Mouse (Mus musculus) E14TG2a.4 (cell line): ENCODE results near the gene Uba2.

Source experiments
- H3K27me3 ChIP-seq: 2 replicates; pipeline ENCODE4 v1.6.1; 2014; ENCODE audit warnings: low read length, control low read depth; ENCODE audit not compliant: insufficient read depth
- H3K36me3 ChIP-seq: 2 replicates; pipeline ENCODE4 v1.6.1; 2014; ENCODE audit warnings: low read length, control low read depth; ENCODE audit not compliant: insufficient read depth
- H3K4me1 ChIP-seq: replicated peaks from 2 replicates; pipeline ENCODE4 v1.6.1; 2014; ENCODE audit warnings: low read depth, low read length, control low read depth
- H3K4me3 ChIP-seq: replicated peaks from 2 replicates; pipeline ENCODE4 v1.5.1; 2014; ENCODE audit warnings: mild to moderate bottlenecking, low read length
- H3K9me3 ChIP-seq: 2 replicates; pipeline ENCODE4 v1.6.1; 2014; ENCODE audit warnings: low read length, control low read depth
- CTCF ChIP-seq: conservative IDR thresholded peaks from 2 replicates; pipeline ENCODE4 v1.5.1; 2014; ENCODE audit warnings: low read length
- NANOG ChIP-seq: IDR thresholded peaks from 2 replicates; pipeline ENCODE4 v1.6.1; 2014; ENCODE audit warnings: borderline replicate concordance, low read length, mixed read lengths
- POU5F1 ChIP-seq: IDR thresholded peaks from 2 replicates; pipeline ENCODE4 v1.6.1; 2014; ENCODE audit warnings: low read length, borderline replicate concordance

The Uba2 gene

DNA sequence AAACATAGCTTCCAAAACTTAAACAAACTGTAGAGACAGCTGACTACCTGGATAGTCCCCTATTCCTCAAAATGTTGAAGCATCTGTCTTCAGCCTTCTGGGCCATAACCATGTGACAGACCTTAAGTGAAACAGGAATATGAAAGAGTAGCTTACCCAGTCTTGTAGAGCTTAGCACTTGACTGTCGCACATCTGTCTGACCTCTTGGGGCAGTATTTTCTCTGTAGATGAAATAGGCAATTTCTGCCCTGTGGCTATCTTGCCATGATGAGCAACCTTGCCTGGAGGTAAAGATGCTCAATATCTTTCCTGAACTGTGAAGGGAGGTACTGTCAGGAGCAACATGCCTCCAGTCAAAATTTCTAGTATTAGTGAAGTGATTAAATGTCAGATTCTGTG lies 2.9 kb upstream of the Uba2 start:
- Histone ChIP-seq H3K27me3 (no peaks in the 10 kb centered on the region), H3K36me3 (no peaks in the 10 kb centered on the region), H3K4me1 (peaks cover 26% of the 10 kb centered on the region), H3K9me3 (peaks cover 25% of the 10 kb centered on the region), H3K4me3 (no peak overlapping the region)
- TF ChIP-seq CTCF (peak; percentile 20; the same call in 1 of the 2 replicates), POU5F1 (no peak)

DNA sequence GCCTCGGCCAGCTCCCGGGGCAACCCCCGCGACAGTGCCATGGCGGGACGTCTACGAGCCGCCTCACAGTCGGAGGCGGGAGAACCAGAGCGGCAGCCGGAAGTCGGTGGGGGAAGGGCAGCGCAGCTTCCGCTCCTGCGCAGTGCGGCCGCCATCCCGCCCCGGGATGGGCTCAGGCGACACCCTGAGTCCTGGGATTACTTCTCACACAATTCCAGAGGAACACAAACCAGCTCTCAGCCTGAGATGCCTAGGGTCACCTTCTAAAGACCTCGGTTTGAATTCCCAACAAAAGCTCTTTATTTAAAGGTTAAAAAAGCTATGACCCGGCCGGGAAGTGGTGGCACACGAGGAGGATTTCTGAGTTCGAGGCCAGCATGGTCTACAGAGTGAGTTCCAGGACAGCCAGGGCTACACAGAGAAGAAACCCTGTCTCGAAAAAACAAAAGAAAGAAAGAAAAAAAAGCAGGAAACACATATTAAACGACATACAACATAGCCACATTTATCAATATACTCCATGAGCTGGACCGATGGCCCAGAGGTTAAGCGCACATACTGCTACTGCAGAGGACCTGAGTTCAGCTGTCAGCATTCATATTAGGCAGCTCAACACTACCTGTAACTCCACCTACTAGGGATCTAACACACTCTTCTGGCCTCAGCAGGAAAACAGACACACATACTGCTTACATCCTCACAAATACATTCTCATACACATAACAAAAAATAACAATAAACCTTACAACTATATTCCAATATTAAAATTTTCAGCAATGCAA lies 738 bp downstream of the Uba2 start:
- peaks cover 53% of the 10 kb centered on the region for H3K4me1 ChIP-seq
- H3K9me3 ChIP-seq: no peaks in the 10 kb centered on the region
- H3K36me3 ChIP-seq: peaks cover 25% of the 10 kb centered on the region
- peak overlapping the region; percentile 98 for H3K4me3 ChIP-seq
- no peak for TF ChIP-seq NANOG
- TF ChIP-seq POU5F1: no peak
- TF ChIP-seq CTCF: no peak
- no peaks in the 10 kb centered on the region for H3K27me3 ChIP-seq

DNA sequence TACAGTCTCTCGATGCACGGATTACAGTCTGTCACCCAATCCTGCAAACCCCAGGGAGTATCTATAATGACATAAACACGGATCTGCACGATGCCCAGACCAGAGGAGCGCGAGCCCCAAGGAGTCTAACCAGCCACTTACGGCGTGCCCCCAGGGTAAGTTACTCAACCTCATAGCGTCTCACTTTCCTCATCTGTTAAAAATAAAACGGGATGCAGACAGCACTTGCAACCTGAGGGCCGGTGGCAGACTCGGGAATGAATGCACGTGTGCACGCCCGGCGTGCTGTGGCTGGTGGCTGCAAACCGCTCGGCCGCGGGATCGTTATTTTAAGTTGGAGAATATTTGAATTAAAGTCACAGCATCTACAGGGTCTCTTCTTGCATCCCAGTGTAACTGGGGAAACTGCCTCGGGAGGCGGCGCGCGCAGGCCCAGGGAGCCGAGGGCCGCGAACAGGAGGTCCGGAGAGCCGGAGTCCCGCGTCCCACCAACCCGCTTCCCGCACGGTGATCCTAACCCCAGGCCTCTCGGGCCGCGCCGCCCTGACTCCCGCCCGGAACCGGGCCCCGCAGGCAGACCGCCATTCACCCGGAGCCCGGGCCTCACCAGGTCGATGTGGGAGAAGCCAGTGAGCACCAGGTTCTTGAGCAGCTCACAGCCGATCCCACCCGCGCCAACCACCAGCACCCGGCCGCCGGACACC lies 1.5 kb downstream of the Uba2 start:
- TF ChIP-seq POU5F1 (no peak), NANOG (no peak), CTCF (no peak)
- peaks cover 60% of the 10 kb centered on the region for H3K4me1 ChIP-seq
- peak overlapping the region; percentile 98 for H3K4me3 ChIP-seq
- H3K27me3 ChIP-seq: no peaks in the 10 kb centered on the region
- H3K36me3 ChIP-seq: peaks cover 33% of the 10 kb centered on the region
- no peaks in the 10 kb centered on the region for H3K9me3 ChIP-seq

DNA sequence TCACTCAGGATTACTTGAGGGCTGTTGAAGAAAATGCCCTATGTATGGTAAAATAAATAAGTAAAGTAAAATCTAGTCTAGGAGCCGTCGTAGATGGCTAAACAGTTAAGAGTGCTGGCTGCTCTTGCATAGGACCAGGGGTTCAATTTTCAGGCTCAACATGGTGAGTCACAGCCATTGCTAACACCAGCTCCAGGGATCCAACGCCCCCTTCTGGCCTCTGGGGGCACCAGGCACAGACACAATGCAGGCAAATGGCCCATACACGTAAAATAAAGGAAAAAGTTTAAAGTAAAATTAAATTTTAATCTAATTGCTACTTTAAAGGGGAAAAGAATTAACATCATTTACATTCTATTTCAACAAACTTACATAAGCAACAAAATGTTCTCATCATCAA lies 2.5 kb downstream of the Uba2 start:
- Histone ChIP-seq H3K36me3 (peaks cover 44% of the 10 kb centered on the region), H3K4me3 (peak overlapping the region; percentile 98), H3K27me3 (no peaks in the 10 kb centered on the region), H3K4me1 (peaks cover 66% of the 10 kb centered on the region), H3K9me3 (no peaks in the 10 kb centered on the region)
- TF ChIP-seq POU5F1: no peak
- TF ChIP-seq CTCF: peak; percentile 90

DNA sequence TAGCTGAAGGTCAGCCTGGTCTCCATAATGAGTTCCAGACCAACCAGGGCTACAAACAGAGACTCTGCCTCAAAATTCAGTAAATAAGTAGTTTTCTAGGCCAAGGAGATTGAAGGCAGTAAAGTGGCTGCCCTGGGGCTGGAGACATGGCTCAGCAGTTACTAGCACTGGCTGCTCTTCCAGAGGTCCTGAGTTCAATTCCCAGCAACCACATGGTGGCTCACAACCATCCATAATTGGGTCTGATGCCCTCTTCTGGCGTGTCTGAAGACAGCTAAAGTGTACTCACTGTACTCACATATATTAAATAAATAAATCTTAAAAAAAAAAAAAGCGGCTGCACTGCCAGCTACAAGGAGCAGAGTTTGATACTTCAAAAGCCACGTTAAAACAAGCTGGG lies 3.4 kb downstream of the Uba2 start:
- TF ChIP-seq POU5F1 (no peak), CTCF (peak; percentile 17)
- Histone ChIP-seq H3K9me3 (no peaks in the 10 kb centered on the region), H3K36me3 (peaks cover 52% of the 10 kb centered on the region), H3K27me3 (no peaks in the 10 kb centered on the region), H3K4me3 (peak overlapping the region; percentile 98), H3K4me1 (peaks cover 69% of the 10 kb centered on the region)

DNA sequence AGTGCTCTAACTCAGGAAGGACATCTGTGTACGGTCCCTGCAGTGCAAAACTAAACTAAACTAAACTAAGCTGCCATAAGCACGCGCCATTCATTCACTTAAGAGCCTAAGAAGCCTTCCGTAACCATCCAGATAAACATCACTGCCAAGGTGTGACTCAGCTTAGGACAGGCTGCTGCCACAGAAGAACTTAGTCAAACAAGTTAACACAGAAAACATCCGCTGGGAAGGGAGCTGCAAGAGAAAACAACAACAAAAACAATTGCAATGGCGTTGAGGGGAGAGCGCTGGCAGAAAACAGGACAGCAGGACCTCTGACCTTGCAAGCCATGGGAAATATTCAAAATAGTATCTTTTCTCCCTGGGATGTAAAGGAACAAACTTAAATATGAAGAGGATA lies 4.7 kb downstream of the Uba2 start:
- H3K4me3 ChIP-seq: peak overlapping the region; percentile 98; the same call in 1 of the 2 replicates
- no peaks in the 10 kb centered on the region for H3K9me3 ChIP-seq
- peaks cover 59% of the 10 kb centered on the region for H3K4me1 ChIP-seq
- H3K36me3 ChIP-seq: peaks cover 65% of the 10 kb centered on the region
- TF ChIP-seq NANOG (no peak), CTCF (no peak), POU5F1 (no peak)
- no peaks in the 10 kb centered on the region for H3K27me3 ChIP-seq

DNA sequence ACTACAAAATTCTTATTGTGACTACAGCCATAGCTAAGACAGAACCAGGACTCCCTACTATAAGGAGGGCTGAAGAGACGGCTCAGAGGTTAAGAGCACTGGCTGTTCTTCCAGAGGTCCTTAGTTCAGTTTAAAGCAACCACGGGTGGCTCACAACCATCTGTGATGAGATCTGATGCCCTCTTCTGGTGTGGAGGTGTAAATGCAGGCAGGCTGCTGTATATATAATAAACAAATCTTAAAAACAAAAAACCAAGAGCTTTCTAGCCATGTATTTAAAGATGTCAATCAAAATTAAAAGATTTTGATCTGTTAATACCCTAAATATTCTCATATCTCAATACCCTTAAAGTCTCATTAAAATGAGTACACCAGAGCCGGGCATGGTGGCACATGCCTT lies 10.2 kb downstream of the Uba2 start:
- Histone ChIP-seq H3K4me3 (no peak overlapping the region), H3K4me1 (peaks cover 60% of the 10 kb centered on the region), H3K36me3 (peaks cover 97% of the 10 kb centered on the region), H3K27me3 (no peaks in the 10 kb centered on the region), H3K9me3 (no peaks in the 10 kb centered on the region)
- TF ChIP-seq POU5F1 (no peak), NANOG (no peak), CTCF (peak; percentile 70)

DNA sequence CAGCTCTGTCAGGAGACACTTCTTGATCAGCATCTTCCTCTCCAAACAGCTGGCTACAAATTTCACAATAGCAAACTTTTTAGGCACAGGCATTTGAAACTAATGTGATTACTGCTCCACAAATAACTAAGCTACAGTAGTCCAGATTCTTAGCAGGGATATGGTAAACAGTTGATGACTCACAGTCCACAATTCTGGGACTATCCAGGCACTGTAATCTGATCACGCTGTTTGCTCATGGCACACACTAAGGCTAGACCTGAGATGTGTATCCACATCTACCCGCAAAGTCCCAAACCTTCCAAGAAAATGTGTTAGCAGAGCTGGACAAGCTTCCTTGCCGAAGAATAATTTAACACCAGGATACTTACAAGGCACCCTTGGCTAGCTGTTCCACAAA lies 11.4 kb downstream of the Uba2 start:
- no peaks in the 10 kb centered on the region for H3K9me3 ChIP-seq
- peaks cover 98% of the 10 kb centered on the region for H3K36me3 ChIP-seq
- peaks cover 56% of the 10 kb centered on the region for H3K4me1 ChIP-seq
- no peak overlapping the region for H3K4me3 ChIP-seq
- H3K27me3 ChIP-seq: no peaks in the 10 kb centered on the region
- TF ChIP-seq NANOG (no peak), POU5F1 (no peak), CTCF (no peak)

DNA sequence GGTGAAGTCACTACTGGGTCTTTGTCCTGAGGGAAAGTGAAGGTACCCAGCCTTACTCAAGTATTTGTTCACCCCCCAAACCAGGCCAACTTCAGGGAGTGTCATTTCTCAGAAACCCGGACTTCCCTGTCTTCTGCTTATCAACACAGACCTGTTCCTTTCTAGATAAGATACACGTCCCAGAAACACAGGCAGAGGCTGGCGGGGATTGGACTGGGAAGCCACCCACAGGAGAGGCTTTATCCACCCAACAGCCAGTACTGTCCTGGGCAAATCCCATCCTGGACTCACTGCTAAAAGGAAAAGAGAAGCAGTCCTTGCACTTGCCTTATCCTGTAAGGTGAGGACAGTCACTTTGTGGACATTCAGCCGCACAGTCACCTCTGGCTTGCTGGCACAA lies 22.2 kb downstream of the Uba2 start:
- TF ChIP-seq CTCF (no peak), NANOG (no peak), POU5F1 (no peak)
- no peak overlapping the region for H3K4me3 ChIP-seq
- no peaks in the 10 kb centered on the region for H3K9me3 ChIP-seq
- H3K4me1 ChIP-seq: peaks cover 66% of the 10 kb centered on the region
- H3K36me3 ChIP-seq: peaks cover 100% of the 10 kb centered on the region
- no peaks in the 10 kb centered on the region for H3K27me3 ChIP-seq
